Mouse (Mus musculus): ENCODE results near the gene Aebp2.
"Not testable (repeated sequence)": the region's sequence is repeated elsewhere in the genome, so short reads cannot be mapped to it uniquely, and the experiment has no call there.

Gene Aebp2

GRCm38 (mm10) chr6:140622391-140623225, at the start of gene Aebp2:
Gene Aebp2 (plus strand): TSS chr6:140622663.
- DNase-seq: peak in 1 of 2 experiments; percentile 30

GRCm38 (mm10) chr6:140574943-140575342, 47.5 kb upstream of the Aebp2 start:
- no peak for DNase-seq

- DNase-seq: no peak
Measured at GRCm38 (mm10) chr6:140576133-140576532, 46.3 kb upstream of the Aebp2 start.

GRCm38 (mm10) chr6:140576961-140577821, 45.3 kb upstream of the Aebp2 start:
- peak; percentile 22 to 36 for DNase-seq

- DNase-seq: no peak
Measured at GRCm38 (mm10) chr6:140577822-140578170, 44.7 kb upstream of the Aebp2 start.

GRCm38 (mm10) chr6:140578985-140579384, 43.5 kb upstream of the Aebp2 start:
- not testable (repeated sequence) for DNase-seq

- no peak for DNase-seq
Measured at GRCm38 (mm10) chr6:140580170-140580569, 42.3 kb upstream of the Aebp2 start.

- DNase-seq: no peak
Measured at GRCm38 (mm10) chr6:140586714-140587259, 35.7 kb upstream of the Aebp2 start.

- no peak for DNase-seq
Measured at GRCm38 (mm10) chr6:140591331-140591730, 31.1 kb upstream of the Aebp2 start.

GRCm38 (mm10) chr6:140592713-140593112, 29.8 kb upstream of the Aebp2 start:
- DNase-seq: no peak

GRCm38 (mm10) chr6:140593420-140594170, 28.9 kb upstream of the Aebp2 start:
- DNase-seq: peak; percentile 67 to 74

GRCm38 (mm10) chr6:140595551-140595950, 26.9 kb upstream of the Aebp2 start:
- not testable (repeated sequence) for DNase-seq

GRCm38 (mm10) chr6:140597381-140598329, 24.8 kb upstream of the Aebp2 start:
- DNase-seq: no peak

GRCm38 (mm10) chr6:140598516-140598915, 23.9 kb upstream of the Aebp2 start:
- DNase-seq: no peak

- no peak for DNase-seq
Measured at GRCm38 (mm10) chr6:140599337-140599736, 23.1 kb upstream of the Aebp2 start.

GRCm38 (mm10) chr6:140600671-140601070, 21.8 kb upstream of the Aebp2 start:
- peak; percentile 23 to 47 for DNase-seq

- no peak for DNase-seq
Measured at GRCm38 (mm10) chr6:140601175-140601574, 21.3 kb upstream of the Aebp2 start.

GRCm38 (mm10) chr6:140603228-140603944, 19.1 kb upstream of the Aebp2 start:
- DNase-seq: no peak

- not testable (repeated sequence) for DNase-seq
Measured at GRCm38 (mm10) chr6:140605173-140605572, 17.3 kb upstream of the Aebp2 start.

- DNase-seq: no peak
Measured at GRCm38 (mm10) chr6:140605732-140606131, 16.7 kb upstream of the Aebp2 start.

- no peak for DNase-seq
Measured at GRCm38 (mm10) chr6:140606534-140606933, 15.9 kb upstream of the Aebp2 start.

All from cerebellum, postnatal 14 days (tissue).